Mouse (Mus musculus) neural tube, embryonic 13.5 days (tissue): ENCODE measurements around the gene Hsd17b7. TPM values are rescaled to one million over a fixed set of nuclear protein-coding genes. Genes with fewer than 3 reads are reported as not detected.

Experiments used
- ATAC-seq: fragments of 200-750 bp; cut with Nextera tagmentation; 2 replicates; pipeline ENCODE4 v1.8.0; 2017; ENCODE audit warnings: low read depth, mild to moderate bottlenecking, moderate TSS enrichment, moderate library complexity
- H3K27ac ChIP-seq: fragments of 300-500 bp; sonication (generic); replicated peaks from 2 replicates; pipeline ENCODE4 v1.5.1; 2015; ENCODE audit warnings: moderate library complexity, mild to moderate bottlenecking, inconsistent platforms
- H3K27me3 ChIP-seq: fragments of 300-500 bp; sonication (generic); 2 replicates; pipeline ENCODE4 v1.6.1; 2015; ENCODE audit warnings: mild to moderate bottlenecking, inconsistent platforms
- H3K36me3 ChIP-seq: fragments of 300-500 bp; sonication (generic); 2 replicates; pipeline ENCODE4 v1.6.1; 2015; ENCODE audit warnings: mild to moderate bottlenecking, inconsistent platforms
- H3K4me1 ChIP-seq: fragments of 300-500 bp; sonication (generic); replicated peaks from 2 replicates; pipeline ENCODE4 v1.6.1; 2015; ENCODE audit warnings: inconsistent platforms
- H3K4me2 ChIP-seq: fragments of 300-500 bp; sonication (generic); 2 replicates; pipeline ENCODE4 v1.6.1; 2015; ENCODE audit warnings: inconsistent platforms, mild to moderate bottlenecking, moderate library complexity
- H3K4me3 ChIP-seq: fragments of 300-500 bp; sonication (generic); 2 replicates; pipeline ENCODE4 v1.5.1; 2015; ENCODE audit warnings: mild to moderate bottlenecking, inconsistent platforms
- H3K9ac ChIP-seq: fragments of 300-500 bp; sonication (generic); 2 replicates; pipeline ENCODE4 v1.6.1; 2015; ENCODE audit warnings: moderate library complexity, mild to moderate bottlenecking, inconsistent platforms
- H3K9me3 ChIP-seq: fragments of 300-500 bp; sonication (generic); 2 replicates; pipeline ENCODE4 v1.6.1; 2016; ENCODE audit warnings: inconsistent platforms
- WGBS: fragments of 180-500 bp; shearing (Covaris S2); methylation state at CpG from one replicate; pipeline ENCODE4 v1.1.7; 2015; 5-methylcytosine and 5-hydroxymethylcytosine counted together
- polyA plus RNA-seq: library from polyadenylated mRNA; unstranded; fragments of >200 nt; fragmentation: Nextera tagmentation; extraction: Ambion mirVana; gene quantifications from 2 replicates; pipeline ENCODE4 v1.2.1, GENCODE M21; 2015

Hsd17b7 gene
- polyA plus RNA-seq, 1 experiment from 2014 or later: 23.1 TPM

DNA sequence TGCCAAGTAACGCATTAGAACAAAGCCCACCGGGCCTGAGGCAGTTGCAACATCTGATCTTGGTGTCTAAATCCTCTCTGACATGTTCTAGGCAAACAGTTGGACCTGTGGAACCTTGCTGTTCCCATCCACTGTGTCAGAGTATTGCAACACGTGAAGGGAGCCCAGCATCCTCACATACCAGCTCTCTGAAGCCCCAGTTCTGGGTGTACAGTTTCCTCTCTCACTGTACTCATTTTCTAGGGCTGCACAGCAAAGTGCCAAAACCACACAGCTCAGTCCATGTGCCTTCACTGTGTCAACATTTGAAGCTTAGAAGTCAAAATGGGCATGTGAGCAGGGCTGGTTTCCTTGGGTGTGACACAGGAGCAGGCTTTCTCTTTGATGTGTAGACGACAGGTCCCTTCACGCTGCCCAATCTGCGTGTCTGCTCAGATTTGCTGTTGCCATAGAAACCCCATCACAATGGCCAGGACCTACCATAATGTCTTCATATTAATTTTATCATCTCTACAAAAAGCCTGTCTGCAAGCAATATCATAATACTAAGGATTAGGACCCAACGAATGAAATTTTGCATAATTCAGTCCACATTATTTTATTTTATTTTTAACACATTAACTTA lies 36.8 kb downstream of the Hsd17b7 start:
- no peak overlapping the region for H3K9ac ChIP-seq
- no peaks in the 10 kb centered on the region for H3K9me3 ChIP-seq
- no peaks in the 10 kb centered on the region for H3K27me3 ChIP-seq
- no peak for ATAC-seq
- 71% methylated on average over 7 of the region's 7 CpGs for WGBS
- no peak overlapping the region for H3K27ac ChIP-seq
- H3K4me3 ChIP-seq: no peak overlapping the region
- peaks cover 21% of the 10 kb centered on the region for H3K4me1 ChIP-seq
- no peaks in the 10 kb centered on the region for H3K36me3 ChIP-seq
- H3K4me2 ChIP-seq: peak overlapping the region; percentile 30

GRCm38 (mm10) chr1:169931698-169932097 lies 37.3 kb downstream of the Hsd17b7 start:
- peaks cover 24% of the 10 kb centered on the region for H3K4me1 ChIP-seq
- no peaks in the 10 kb centered on the region for H3K36me3 ChIP-seq
- H3K9ac ChIP-seq: no peak overlapping the region
- H3K27me3 ChIP-seq: no peaks in the 10 kb centered on the region
- H3K4me3 ChIP-seq: no peak overlapping the region
- peak overlapping the region; percentile 30 for H3K4me2 ChIP-seq
- ATAC-seq: no peak
- H3K9me3 ChIP-seq: no peaks in the 10 kb centered on the region
- 84% methylated on average over 7 of the region's 7 CpGs for WGBS
- no peak overlapping the region for H3K27ac ChIP-seq

DNA sequence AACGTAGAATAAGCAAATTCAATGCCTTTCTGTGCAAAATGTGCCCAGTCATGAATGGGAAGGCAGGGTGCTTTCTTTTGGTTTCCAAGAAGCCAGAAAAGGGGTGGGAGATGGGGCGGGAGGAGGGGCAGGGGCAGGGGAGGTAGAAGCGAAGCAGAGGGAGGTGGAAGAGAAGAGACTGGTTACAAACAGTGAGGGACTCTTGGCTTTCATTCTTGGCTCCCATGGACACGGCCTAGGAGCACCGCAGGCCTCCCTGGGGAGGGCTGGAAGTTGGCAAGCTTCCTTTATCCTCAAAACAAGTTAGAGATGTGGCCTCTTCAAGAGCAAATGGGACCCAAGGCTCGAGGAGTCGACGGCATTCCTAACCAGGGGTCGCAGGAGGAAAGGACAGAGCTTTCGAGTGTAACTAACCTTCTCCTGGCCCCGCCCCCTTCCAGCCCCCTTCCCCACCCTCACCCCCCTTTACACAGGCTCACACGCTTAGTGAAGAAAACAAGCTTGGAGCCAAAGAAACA lies 40.5 kb downstream of the Hsd17b7 start, which contains the start of gene Ccdc190:
Ccdc190 (plus strand) TSS at position 195 of the 518 bp plus-strand sequence.
- peak within 1 kb of the TSS; percentile 14 for H3K4me3 ChIP-seq
- H3K9me3 ChIP-seq: no peaks in the 10 kb centered on the region
- 16% methylated on average over 12 of the region's 12 CpGs for WGBS
- H3K9ac ChIP-seq: peak within 1 kb of the TSS; percentile 49
- peak within 1 kb of the TSS; percentile 48 for H3K4me2 ChIP-seq
- H3K27me3 ChIP-seq: no peaks in the 10 kb centered on the region
- peak; percentile 92 for ATAC-seq
- no peaks in the 10 kb centered on the region for H3K36me3 ChIP-seq
- H3K4me1 ChIP-seq: peaks cover 10% of the 10 kb centered on the region; the same call in 1 of the 2 replicates
- H3K27ac ChIP-seq: peak within 1 kb of the TSS; percentile 69

GRCm38 (mm10) chr1:169927753-169928369 lies 41.2 kb downstream of the Hsd17b7 start:
- H3K36me3 ChIP-seq: no peaks in the 10 kb centered on the region
- H3K4me3 ChIP-seq: no peak overlapping the region
- H3K27me3 ChIP-seq: no peaks in the 10 kb centered on the region
- H3K9me3 ChIP-seq: no peaks in the 10 kb centered on the region
- H3K4me2 ChIP-seq: peak overlapping the region; percentile 48
- WGBS: 45% methylated on average over 8 of the region's 8 CpGs
- peak overlapping the region; percentile 69 for H3K27ac ChIP-seq
- H3K9ac ChIP-seq: no peak overlapping the region
- ATAC-seq: peak; percentile 80
- peaks cover 10% of the 10 kb centered on the region; the same call in 1 of the 2 replicates for H3K4me1 ChIP-seq

DNA sequence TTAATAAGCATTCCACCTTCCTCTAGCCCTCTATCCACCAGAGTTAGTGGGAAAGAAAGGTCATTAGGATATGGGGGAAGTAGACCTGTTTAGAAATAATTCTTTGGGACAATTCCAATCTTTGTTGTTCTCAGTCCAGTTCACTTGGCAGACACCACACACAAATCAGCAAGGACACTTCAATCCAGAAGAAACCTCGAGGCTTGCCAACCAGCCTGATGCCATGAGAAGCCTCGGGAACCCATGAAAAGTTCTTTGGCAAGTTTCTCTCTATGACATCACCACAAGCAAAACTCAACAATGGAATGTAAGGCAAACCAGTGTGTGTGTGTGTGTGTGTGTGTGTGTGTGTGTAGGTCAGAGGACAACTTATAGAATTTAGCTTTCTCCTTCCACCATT lies 44.5 kb downstream of the Hsd17b7 start:
- no peak overlapping the region for H3K4me3 ChIP-seq
- no peaks in the 10 kb centered on the region for H3K36me3 ChIP-seq
- no peaks in the 10 kb centered on the region for H3K9me3 ChIP-seq
- 82% methylated on average over 2 of the region's 2 CpGs for WGBS
- no peak overlapping the region for H3K4me2 ChIP-seq
- no peak for ATAC-seq
- H3K27ac ChIP-seq: no peak overlapping the region
- no peak overlapping the region for H3K9ac ChIP-seq
- H3K27me3 ChIP-seq: peaks cover 5% of the 10 kb centered on the region; the same call in 1 of the 2 replicates
- H3K4me1 ChIP-seq: peaks cover 10% of the 10 kb centered on the region; the same call in 1 of the 2 replicates

- ATAC-seq: no peak
- Histone ChIP-seq H3K4me1 (peaks cover 11% of the 10 kb centered on the region), H3K4me2 (no peak overlapping the region), H3K9me3 (no peaks in the 10 kb centered on the region), H3K27ac (no peak overlapping the region), H3K4me3 (no peak overlapping the region), H3K27me3 (peaks cover 5% of the 10 kb centered on the region; the same call in 1 of the 2 replicates), H3K9ac (no peak overlapping the region), H3K36me3 (no peaks in the 10 kb centered on the region)
- WGBS: 45% methylated on average over 8 of the region's 8 CpGs
These were observed 47.3 kb downstream of the Hsd17b7 start for GRCm38 (mm10) chr1:169921710-169922211.

DNA sequence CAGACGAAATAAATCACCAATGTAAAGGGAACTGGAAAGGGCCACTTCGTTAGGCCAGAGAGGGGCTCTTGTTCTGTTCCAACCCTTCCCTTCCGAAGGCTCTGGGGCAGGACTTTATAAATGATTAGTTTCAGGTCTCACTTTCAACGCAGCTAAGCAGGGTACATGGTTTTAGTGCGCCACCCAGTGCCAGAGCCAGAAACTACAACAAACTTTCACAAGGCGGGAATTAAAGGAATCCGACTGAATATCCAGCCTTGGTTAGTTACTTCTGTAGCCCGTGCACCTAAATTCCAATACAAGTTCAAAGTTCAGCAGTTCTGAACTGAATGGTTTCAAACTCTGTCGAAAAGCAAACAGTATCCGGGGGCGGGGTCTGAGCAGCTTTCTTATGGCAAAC lies 49.8 kb downstream of the Hsd17b7 start:
- H3K36me3 ChIP-seq: no peaks in the 10 kb centered on the region
- H3K9me3 ChIP-seq: no peaks in the 10 kb centered on the region
- H3K4me3 ChIP-seq: no peak overlapping the region
- H3K4me2 ChIP-seq: peak overlapping the region; percentile 27
- 3% methylated on average over 11 of the region's 11 CpGs for WGBS
- ATAC-seq: peak; percentile 54; the same call in 1 of the 2 replicates
- no peak overlapping the region for H3K27ac ChIP-seq
- peaks cover 17% of the 10 kb centered on the region for H3K4me1 ChIP-seq
- H3K27me3 ChIP-seq: peaks cover 5% of the 10 kb centered on the region; the same call in 1 of the 2 replicates
- no peak overlapping the region for H3K9ac ChIP-seq

DNA sequence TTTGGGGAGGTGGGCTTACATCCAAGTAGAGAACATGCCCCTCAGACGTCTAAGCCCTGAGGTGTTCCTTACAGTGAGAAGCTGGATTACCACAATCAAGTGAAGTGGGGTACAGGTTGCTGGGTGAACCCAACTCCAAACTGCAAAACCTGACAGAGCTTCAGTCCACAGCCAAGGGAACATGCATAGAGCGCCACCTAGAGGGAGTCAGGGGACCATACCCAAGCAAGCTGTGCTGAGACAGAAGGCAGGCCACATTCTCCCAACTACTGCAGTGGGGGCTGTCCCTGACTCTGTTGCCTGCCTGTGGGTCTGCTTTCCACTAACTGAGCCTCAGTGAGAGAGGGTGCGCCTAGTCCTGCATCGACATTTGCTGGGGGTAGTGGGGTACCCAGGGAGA lies 51.0 kb downstream of the Hsd17b7 start:
- Histone ChIP-seq H3K4me2 (no peak overlapping the region), H3K27ac (peak overlapping the region; percentile 56; the same call in 1 of the 2 replicates), H3K36me3 (no peaks in the 10 kb centered on the region), H3K4me1 (peaks cover 22% of the 10 kb centered on the region), H3K9ac (no peak overlapping the region), H3K9me3 (no peaks in the 10 kb centered on the region), H3K27me3 (peaks cover 5% of the 10 kb centered on the region; the same call in 1 of the 2 replicates), H3K4me3 (no peak overlapping the region)
- WGBS: 23% methylated on average over 4 of the region's 4 CpGs
- ATAC-seq: peak; percentile 57; the same call in 1 of the 2 replicates

DNA sequence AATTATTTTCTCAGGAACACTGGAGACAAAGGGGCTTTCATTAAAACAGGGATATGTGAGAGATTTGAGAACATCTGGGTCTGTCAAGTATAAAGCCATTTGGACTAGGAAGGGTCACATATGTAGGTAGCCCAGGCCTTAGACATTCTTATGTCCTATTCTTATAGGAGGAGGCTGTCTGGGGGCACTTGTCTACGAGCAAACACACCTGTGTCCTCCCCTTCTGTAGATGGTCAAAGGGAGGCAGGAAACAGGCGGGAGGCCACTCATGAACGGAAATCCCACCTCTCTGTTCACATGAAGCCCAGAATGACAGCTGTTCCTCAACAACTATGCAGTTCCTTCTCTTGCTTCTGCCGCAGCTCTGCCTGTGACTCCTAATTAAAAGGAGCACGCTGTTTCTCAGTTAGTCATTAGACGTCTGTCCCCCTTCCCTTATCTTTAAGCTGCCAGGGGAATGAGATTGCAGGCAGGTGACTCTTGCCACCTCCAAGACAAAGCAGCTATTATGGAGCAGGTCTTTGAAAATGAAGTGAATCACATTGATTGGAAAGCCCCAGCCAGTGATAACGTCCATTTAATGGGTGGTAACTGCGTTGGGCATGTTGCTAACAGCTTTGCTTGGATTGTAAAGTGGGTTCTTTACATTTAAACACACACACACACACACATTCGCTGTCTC lies 51.8 kb downstream of the Hsd17b7 start:
- WGBS: 53% methylated on average over 9 of the region's 9 CpGs
- peak overlapping the region; percentile 56 for H3K27ac ChIP-seq
- no peak overlapping the region for H3K4me2 ChIP-seq
- H3K36me3 ChIP-seq: no peaks in the 10 kb centered on the region
- no peaks in the 10 kb centered on the region for H3K9me3 ChIP-seq
- H3K4me1 ChIP-seq: peaks cover 22% of the 10 kb centered on the region
- no peak overlapping the region for H3K4me3 ChIP-seq
- no peak overlapping the region for H3K9ac ChIP-seq
- H3K27me3 ChIP-seq: peaks cover 5% of the 10 kb centered on the region; the same call in 1 of the 2 replicates
- no peak for ATAC-seq

DNA sequence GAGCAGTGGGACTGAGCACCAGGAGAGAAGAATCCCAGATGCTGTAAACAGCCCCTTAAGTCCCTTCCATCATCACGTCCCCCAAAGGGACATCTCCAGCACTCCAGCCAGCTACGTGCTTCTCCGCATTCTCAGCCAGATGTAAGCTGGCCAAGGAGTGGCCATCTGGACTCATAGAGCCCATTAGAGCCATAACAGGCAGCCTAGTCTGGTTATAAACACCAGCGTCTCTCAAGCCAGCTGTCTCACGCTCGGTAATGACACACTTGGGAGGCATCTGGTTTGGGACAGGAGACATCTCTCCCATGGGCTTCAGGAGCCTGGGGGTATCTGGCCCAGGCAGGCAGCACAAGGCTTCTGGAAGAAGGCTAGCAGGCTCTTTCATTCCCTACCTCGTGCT lies 52.4 kb downstream of the Hsd17b7 start:
- ATAC-seq: peak; percentile 64; the same call in 1 of the 2 replicates
- 36% methylated on average over 7 of the region's 7 CpGs for WGBS
- H3K36me3 ChIP-seq: no peaks in the 10 kb centered on the region
- no peak overlapping the region for H3K4me2 ChIP-seq
- peaks cover 22% of the 10 kb centered on the region for H3K4me1 ChIP-seq
- peak overlapping the region; percentile 41; the same call in 1 of the 2 replicates for H3K9ac ChIP-seq
- H3K4me3 ChIP-seq: no peak overlapping the region
- H3K27me3 ChIP-seq: peaks cover 5% of the 10 kb centered on the region; the same call in 1 of the 2 replicates
- peak overlapping the region; percentile 56 for H3K27ac ChIP-seq
- no peaks in the 10 kb centered on the region for H3K9me3 ChIP-seq

DNA sequence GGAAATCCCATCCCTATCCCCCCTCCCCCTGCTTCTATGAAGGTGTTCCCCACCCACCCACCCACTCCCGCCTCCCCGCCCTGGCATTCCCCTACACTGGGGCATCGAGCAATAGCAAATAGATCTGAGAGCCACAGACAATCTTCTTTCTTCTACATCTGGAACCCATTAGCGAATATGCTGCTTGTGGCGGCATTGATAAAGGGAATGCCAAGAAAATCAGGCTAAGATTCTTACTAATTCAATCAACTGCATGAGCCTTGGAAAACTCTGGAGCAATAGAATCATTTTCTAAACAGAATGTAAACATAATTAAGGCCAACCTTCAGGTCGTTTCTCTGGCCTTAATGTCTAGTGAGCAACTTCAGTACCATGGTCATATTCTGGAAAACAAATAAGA lies 57.5 kb downstream of the Hsd17b7 start:
- Histone ChIP-seq H3K27me3 (no peaks in the 10 kb centered on the region), H3K4me1 (peaks cover 8% of the 10 kb centered on the region)
- 86% methylated on average over 6 of the region's 6 CpGs for WGBS

More for the DNA sequence above, 57.5 kb downstream of the Hsd17b7 start:
- H3K9me3 ChIP-seq: no peaks in the 10 kb centered on the region
- no peak overlapping the region for H3K4me3 ChIP-seq
- H3K36me3 ChIP-seq: no peaks in the 10 kb centered on the region
- H3K4me2 ChIP-seq: no peak overlapping the region
- H3K9ac ChIP-seq: no peak overlapping the region
- no peak for ATAC-seq
- H3K27ac ChIP-seq: no peak overlapping the region
